Mouse (Mus musculus): ENCODE measurements around the gene Tenm3. TPM values are rescaled to one million over a fixed set of nuclear protein-coding genes. Genes with fewer than 3 reads are reported as not detected.

The Tenm3 gene
- 22.3 and 26.2 TPM in 2 replicates for polyA plus RNA-seq (2015; fragmentation: Nextera tagmentation; extraction: Ambion mirVana)

DNA sequence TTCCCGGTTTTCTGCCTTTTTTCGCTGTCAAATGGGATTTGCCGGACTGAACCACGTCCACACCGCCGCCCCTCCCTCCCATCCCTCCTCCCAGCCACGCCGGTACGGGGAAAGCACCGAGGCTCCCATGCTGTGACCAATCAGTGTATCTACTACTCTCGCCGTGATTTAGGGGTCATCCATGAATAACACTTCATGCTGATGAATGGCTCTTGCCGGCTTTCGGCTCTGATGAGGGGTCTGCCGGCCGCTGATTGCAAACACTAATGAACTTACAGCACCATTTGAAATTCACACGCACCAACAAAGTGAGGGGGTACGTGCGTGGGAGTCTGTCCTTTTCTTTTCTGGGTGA lies at the start of gene Tenm3:
TSS of gene Tenm3 (minus strand) at position 21 of the 355 bp plus-strand sequence.
- peak within 1 kb of the TSS; percentile 94 for H3K4me2 ChIP-seq
- H3K9ac ChIP-seq: peak within 1 kb of the TSS; percentile 70
- H3K4me3 ChIP-seq (replicated peaks): peak within 1 kb of the TSS; percentile 67
- H3K27ac ChIP-seq: peak within 1 kb of the TSS; percentile 86
- no peaks in the 10 kb centered on the region for H3K36me3 ChIP-seq
- H3K9me3 ChIP-seq (replicated peaks): no peaks in the 10 kb centered on the region
- peak; percentile 59 for ATAC-seq (replicated peaks; ENCODE audit: low FRiP score)
- under 1% methylated on average over 19 of the region's 19 CpGs for WGBS
- peaks cover 21% of the 10 kb centered on the region for H3K4me1 ChIP-seq
- peaks cover 28% of the 10 kb centered on the region for H3K27me3 ChIP-seq

DNA sequence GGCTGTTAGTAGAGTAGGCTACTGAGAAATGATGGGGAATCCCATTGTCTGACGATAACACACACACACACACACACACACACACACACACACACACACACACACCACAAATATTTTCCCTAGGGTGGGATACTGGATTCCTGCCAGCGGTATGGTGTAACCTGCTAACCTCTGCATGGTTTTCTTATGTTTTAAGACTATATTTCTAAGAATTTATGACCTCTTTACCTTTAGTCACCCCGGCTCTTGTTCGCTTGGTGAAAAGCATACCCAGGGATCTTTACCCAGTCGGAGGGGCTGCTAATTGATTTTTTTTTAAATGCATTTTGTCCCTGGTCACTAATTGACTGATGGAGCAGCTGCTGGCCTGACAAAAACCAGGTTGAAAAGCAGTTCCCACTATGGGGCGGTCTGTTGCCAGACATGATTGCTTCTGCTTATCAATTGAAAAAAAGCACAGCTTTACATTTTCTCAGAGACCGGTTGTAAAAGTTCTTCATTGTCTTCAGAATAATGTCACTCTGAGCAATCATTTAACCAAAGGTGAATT lies 46.5 kb upstream of the Tenm3 start:
- Histone ChIP-seq H3K9ac (no peak overlapping the region), H3K9me3 (replicated peaks) (no peaks in the 10 kb centered on the region), H3K4me2 (no peak overlapping the region), H3K4me3 (replicated peaks) (no peak overlapping the region), H3K27me3 (no peaks in the 10 kb centered on the region), H3K4me1 (no peaks in the 10 kb centered on the region), H3K36me3 (no peaks in the 10 kb centered on the region), H3K27ac (no peak overlapping the region)
- WGBS: 49% methylated on average over 7 of the region's 7 CpGs
- no peak for ATAC-seq (replicated peaks; ENCODE audit: low FRiP score)

DNA sequence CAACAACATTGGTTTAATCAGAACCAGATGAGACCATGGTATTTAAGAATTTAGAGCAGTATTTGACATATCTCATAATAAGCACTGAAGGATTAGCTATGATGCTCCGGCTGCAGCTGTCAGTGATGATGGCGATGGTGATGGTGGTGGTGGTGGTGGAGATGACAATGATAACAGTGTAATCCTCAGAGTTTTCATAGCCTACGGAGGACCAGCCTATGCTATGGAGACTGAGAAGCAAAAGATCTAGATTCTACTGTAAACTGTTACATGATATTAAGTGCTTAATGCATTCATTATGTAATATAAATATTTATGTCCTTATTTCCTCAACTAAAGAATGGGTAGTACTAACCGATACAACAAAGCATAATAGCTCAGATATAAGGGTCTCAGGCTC lies 40.5 kb upstream of the Tenm3 start:
- H3K27ac ChIP-seq: no peak overlapping the region
- H3K27me3 ChIP-seq: no peaks in the 10 kb centered on the region
- no peak for ATAC-seq (replicated peaks; ENCODE audit: low FRiP score)
- no peaks in the 10 kb centered on the region for H3K9me3 ChIP-seq (replicated peaks)
- H3K4me1 ChIP-seq: no peaks in the 10 kb centered on the region
- H3K4me3 ChIP-seq (replicated peaks): no peak overlapping the region
- WGBS: 85% methylated on average over 4 of the region's 4 CpGs
- H3K36me3 ChIP-seq: no peaks in the 10 kb centered on the region
- no peak overlapping the region for H3K9ac ChIP-seq
- no peak overlapping the region for H3K4me2 ChIP-seq

GRCm38 (mm10) chr8:48880585-48880984 lies 36.8 kb upstream of the Tenm3 start:
- Histone ChIP-seq H3K36me3 (no peaks in the 10 kb centered on the region), H3K9me3 (replicated peaks) (no peaks in the 10 kb centered on the region), H3K4me2 (no peak overlapping the region), H3K27me3 (no peaks in the 10 kb centered on the region), H3K4me3 (replicated peaks) (no peak overlapping the region), H3K4me1 (no peaks in the 10 kb centered on the region), H3K9ac (no peak overlapping the region), H3K27ac (no peak overlapping the region)
- 91% methylated on average over 5 of the region's 5 CpGs for WGBS
- no peak for ATAC-seq (replicated peaks; ENCODE audit: low FRiP score)

DNA sequence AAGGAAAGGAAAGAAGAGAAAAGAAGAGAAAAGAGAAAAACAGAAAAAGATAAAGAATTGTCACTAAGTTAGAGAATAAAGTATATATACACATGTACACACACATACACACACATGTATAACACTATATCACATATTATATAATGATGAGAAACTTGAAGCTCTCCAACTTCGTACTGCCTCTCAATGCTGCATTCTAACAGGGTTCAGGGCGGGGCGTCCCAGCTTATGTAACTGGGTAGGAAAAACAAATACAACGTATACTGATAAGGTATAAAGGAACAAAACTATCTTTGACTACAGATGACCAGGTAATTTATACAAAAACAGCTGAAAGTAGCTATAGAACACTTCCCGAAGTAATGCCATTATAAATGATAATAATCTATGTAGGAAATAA lies 22.2 kb upstream of the Tenm3 start:
- Histone ChIP-seq H3K27me3 (no peaks in the 10 kb centered on the region), H3K4me3 (replicated peaks) (no peak overlapping the region), H3K9ac (no peak overlapping the region), H3K4me2 (no peak overlapping the region), H3K9me3 (replicated peaks) (no peaks in the 10 kb centered on the region), H3K4me1 (no peaks in the 10 kb centered on the region), H3K36me3 (no peaks in the 10 kb centered on the region), H3K27ac (no peak overlapping the region)
- no peak for ATAC-seq (replicated peaks; ENCODE audit: low FRiP score)
- 94% methylated on average over 5 of the region's 5 CpGs for WGBS

- H3K4me3 ChIP-seq (replicated peaks): no peak overlapping the region
- H3K27me3 ChIP-seq: no peaks in the 10 kb centered on the region
- no peaks in the 10 kb centered on the region for H3K9me3 ChIP-seq (replicated peaks)
- no peak overlapping the region for H3K9ac ChIP-seq
- 66% methylated on average over 4 of the region's 4 CpGs for WGBS
- no peaks in the 10 kb centered on the region for H3K36me3 ChIP-seq
- no peaks in the 10 kb centered on the region for H3K4me1 ChIP-seq
- no peak for ATAC-seq (replicated peaks; ENCODE audit: low FRiP score)
- no peak overlapping the region for H3K27ac ChIP-seq
- H3K4me2 ChIP-seq: no peak overlapping the region
Measured at GRCm38 (mm10) chr8:48865485-48865884, 21.7 kb upstream of the Tenm3 start.

DNA sequence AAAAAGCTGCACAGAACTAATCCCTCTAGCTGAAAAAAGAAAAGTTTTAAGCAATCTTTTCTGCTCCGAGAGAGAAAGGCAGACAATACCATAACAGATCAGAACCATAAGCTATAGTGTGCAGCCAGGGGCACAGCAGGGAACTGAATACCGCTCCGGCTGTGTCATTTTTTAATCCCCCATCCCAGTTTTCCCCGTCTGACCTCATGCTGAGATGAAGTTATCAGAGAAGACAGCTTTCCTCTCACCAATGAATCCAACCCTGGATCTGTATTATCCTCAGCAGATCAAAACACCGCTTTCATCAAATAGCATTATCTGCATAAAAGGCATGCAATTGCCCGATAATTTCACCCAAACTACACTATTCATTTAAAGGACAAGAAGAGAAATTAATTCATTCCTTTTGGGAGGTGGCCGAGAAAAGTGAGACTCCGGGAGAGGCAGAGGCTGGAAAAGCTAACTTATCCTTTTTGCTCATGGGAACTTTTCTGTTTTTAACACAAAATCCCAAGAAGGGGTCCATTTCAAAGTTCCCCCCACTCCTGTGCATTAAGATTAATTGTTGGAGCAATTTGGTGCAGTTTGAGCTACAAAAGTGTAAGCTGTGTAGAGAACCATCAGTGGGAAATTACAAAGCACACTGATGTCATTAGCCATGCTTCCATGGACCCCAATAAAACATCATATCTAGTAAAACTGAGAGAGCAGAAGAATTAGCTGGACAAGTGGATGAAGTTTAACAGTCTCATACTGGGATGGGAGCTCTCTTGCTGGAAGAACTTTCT lies 6.7 kb upstream of the Tenm3 start:
- H3K4me1 ChIP-seq: no peaks in the 10 kb centered on the region
- 77% methylated on average over 8 of the region's 8 CpGs for WGBS
- no peak for ATAC-seq (replicated peaks; ENCODE audit: low FRiP score)

DNA sequence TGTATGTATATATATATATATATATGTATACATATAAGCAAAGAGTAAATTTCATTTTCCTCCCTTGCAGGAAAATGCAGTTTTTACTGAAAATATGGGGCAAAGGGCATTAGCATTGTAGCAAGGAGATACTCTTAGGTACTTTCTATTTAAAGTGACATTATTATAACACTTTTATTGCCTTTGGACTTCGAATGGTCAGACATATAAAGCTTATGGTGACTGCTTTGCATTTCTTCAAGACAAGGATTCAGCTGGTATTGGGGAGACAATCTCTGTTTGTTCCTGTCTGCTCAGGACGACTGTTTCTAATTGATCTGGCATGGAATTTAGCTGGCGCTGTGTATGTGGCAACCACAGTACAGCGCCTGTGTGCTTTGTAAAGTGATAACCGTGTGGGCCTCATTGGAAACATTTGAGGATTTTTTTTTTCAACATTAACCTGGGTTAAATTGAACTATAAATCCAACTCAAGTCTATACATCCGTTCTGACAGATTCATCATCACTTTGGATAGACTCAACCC lies 5.4 kb upstream of the Tenm3 start:
- no peak for ATAC-seq (replicated peaks; ENCODE audit: low FRiP score)

More for the DNA sequence above, 6.7 kb upstream of the Tenm3 start:
- H3K27me3 ChIP-seq: peaks cover 20% of the 10 kb centered on the region
- H3K36me3 ChIP-seq: no peaks in the 10 kb centered on the region
- H3K9me3 ChIP-seq (replicated peaks): no peaks in the 10 kb centered on the region
- no peak overlapping the region for H3K27ac ChIP-seq
- H3K9ac ChIP-seq: no peak overlapping the region
- H3K4me2 ChIP-seq: no peak overlapping the region
- no peak overlapping the region for H3K4me3 ChIP-seq (replicated peaks)

DNA sequence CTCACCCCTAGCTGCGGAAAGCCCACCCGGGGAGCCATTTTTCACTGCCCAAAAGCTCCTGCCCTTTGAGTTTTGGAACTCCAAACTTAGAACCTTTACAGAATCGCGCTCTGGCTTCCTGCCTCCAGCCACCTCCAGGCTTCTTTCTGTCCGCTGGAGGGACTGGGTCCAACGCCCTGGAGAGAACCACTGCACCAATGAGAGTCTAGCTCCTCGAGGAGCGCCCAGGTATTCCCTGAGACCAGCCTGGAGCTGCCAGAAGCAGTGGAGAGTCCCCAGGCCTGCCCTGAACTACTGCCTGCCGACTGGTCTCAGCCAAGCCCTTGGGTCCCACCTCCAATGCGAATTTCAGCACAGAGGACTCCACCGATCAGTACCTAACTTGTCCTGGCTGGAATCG lies 1.2 kb upstream of the Tenm3 start:
- Histone ChIP-seq H3K27ac (0 out of 2 replicates have a peak overlapping the region, but pooled peaks have one; percentile 18), H3K27me3 (peaks cover 28% of the 10 kb centered on the region), H3K4me2 (peak overlapping the region; percentile 94), H3K36me3 (no peaks in the 10 kb centered on the region), H3K9me3 (replicated peaks) (no peaks in the 10 kb centered on the region), H3K4me1 (peaks cover 21% of the 10 kb centered on the region), H3K4me3 (replicated peaks) (peak overlapping the region; percentile 67), H3K9ac (peak overlapping the region; percentile 26; the same call in 1 of the 2 replicates)
- WGBS: 13% methylated on average over 12 of the region's 12 CpGs
- no peak for ATAC-seq (replicated peaks; ENCODE audit: low FRiP score)

More for the DNA sequence above, 5.4 kb upstream of the Tenm3 start:
- H3K27me3 ChIP-seq: peaks cover 27% of the 10 kb centered on the region
- H3K27ac ChIP-seq: no peak overlapping the region
- H3K4me2 ChIP-seq: no peak overlapping the region
- H3K4me1 ChIP-seq: peaks cover 10% of the 10 kb centered on the region
- H3K9me3 ChIP-seq (replicated peaks): no peaks in the 10 kb centered on the region
- no peak overlapping the region for H3K4me3 ChIP-seq (replicated peaks)
- H3K36me3 ChIP-seq: no peaks in the 10 kb centered on the region
- 76% methylated on average over 6 of the region's 6 CpGs for WGBS
- H3K9ac ChIP-seq: no peak overlapping the region

GRCm38 (mm10) chr8:48844370-48844905 lies 687 bp upstream of the Tenm3 start:
- under 1% methylated on average over 14 of the region's 14 CpGs for WGBS
- H3K9ac ChIP-seq: peak overlapping the region; percentile 70
- no peaks in the 10 kb centered on the region for H3K9me3 ChIP-seq (replicated peaks)
- peaks cover 28% of the 10 kb centered on the region for H3K27me3 ChIP-seq
- peak overlapping the region; percentile 94 for H3K4me2 ChIP-seq
- 0 out of 2 replicates have a peak overlapping the region, but pooled peaks have one; percentile 18 for H3K27ac ChIP-seq
- peaks cover 21% of the 10 kb centered on the region for H3K4me1 ChIP-seq
- no peaks in the 10 kb centered on the region for H3K36me3 ChIP-seq
- H3K4me3 ChIP-seq (replicated peaks): peak overlapping the region; percentile 67
- peak; percentile 16; the same call in 1 of the 2 replicates for ATAC-seq (replicated peaks; ENCODE audit: low FRiP score)

- peaks cover 28% of the 10 kb centered on the region for H3K27me3 ChIP-seq
- peak overlapping the region; percentile 94 for H3K4me2 ChIP-seq
- H3K4me3 ChIP-seq (replicated peaks): peak overlapping the region; percentile 67
- no peaks in the 10 kb centered on the region for H3K36me3 ChIP-seq
- WGBS: under 1% methylated on average over 60 of the region's 93 CpGs
- H3K9me3 ChIP-seq (replicated peaks): no peaks in the 10 kb centered on the region
- H3K9ac ChIP-seq: peak overlapping the region; percentile 70
- peak; percentile 86 for ATAC-seq (replicated peaks; ENCODE audit: low FRiP score)
- H3K27ac ChIP-seq: peak overlapping the region; percentile 86
- H3K4me1 ChIP-seq: peaks cover 21% of the 10 kb centered on the region
Measured at GRCm38 (mm10) chr8:48842991-48843930, 490 bp downstream of the Tenm3 start.

All from kidney, embryonic 15.5 days (tissue).